Mouse (Mus musculus) heart, embryonic 16.5 days (tissue): ENCODE measurements around the gene Ooep. TPM values are rescaled to one million over a fixed set of nuclear protein-coding genes. Genes with fewer than 3 reads are reported as not detected.
"Not testable (repeated sequence)": the region's sequence is repeated elsewhere in the genome, so short reads cannot be mapped to it uniquely, and the experiment has no call there.

Experiments used
- ATAC-seq: fragments of 200-750 bp; cut with Nextera tagmentation; replicated peaks from 2 replicates; pipeline ENCODE4 v1.8.0; 2017; ENCODE audit warnings: moderate number of reproducible peaks; ENCODE audit not compliant: insufficient read depth, low FRiP score; ENCODE audit errors: extremely low read depth
- H3K27ac ChIP-seq: fragments of 300-500 bp; sonication (generic); 2 replicates; pipeline ENCODE4 v1.5.1; 2014; ENCODE audit warnings: mild to moderate bottlenecking, low read length, control low read depth, moderate library complexity
- H3K27me3 ChIP-seq: fragments of 300-500 bp; sonication (generic); 2 replicates; pipeline ENCODE4 v1.6.1; 2014; ENCODE audit warnings: low read length, mixed read lengths; ENCODE audit not compliant: control insufficient read depth, insufficient read depth
- H3K36me3 ChIP-seq: fragments of 300-500 bp; sonication (generic); 2 replicates; pipeline ENCODE4 v1.6.1; 2014; ENCODE audit not compliant: control insufficient read depth, insufficient read depth
- H3K4me1 ChIP-seq: fragments of 300-500 bp; sonication (generic); 2 replicates; pipeline ENCODE4 v1.6.1; 2014; ENCODE audit warnings: low read length, mixed read lengths; ENCODE audit not compliant: control insufficient read depth, insufficient read depth
- H3K4me2 ChIP-seq: fragments of 300-500 bp; sonication (generic); 2 replicates; pipeline ENCODE4 v1.6.1; 2014; ENCODE audit warnings: low read depth, mild to moderate bottlenecking, control low read depth, low read length
- H3K4me3 ChIP-seq: fragments of 300-500 bp; sonication (generic); 2 replicates; pipeline ENCODE4 v1.5.1; 2014; ENCODE audit warnings: mild to moderate bottlenecking, control low read depth, low read length
- H3K9ac ChIP-seq: fragments of 300-500 bp; sonication (generic); 2 replicates; pipeline ENCODE4 v1.6.1; 2014; ENCODE audit warnings: low read length, control low read depth
- H3K9me3 ChIP-seq: fragments of 300-500 bp; sonication (generic); replicated peaks from 2 replicates; pipeline ENCODE4 v1.6.1; 2016; ENCODE audit warnings: low read length; ENCODE audit not compliant: control insufficient read depth
- WGBS: fragments of 180-500 bp; shearing (Covaris S2); extraction: QIAGEN DNeasy Blood & Tissue Kit; methylation state at CpG from one replicate; pipeline ENCODE4 v1.1.7; 2014; 5-methylcytosine and 5-hydroxymethylcytosine counted together
- polyA plus RNA-seq: library from polyadenylated mRNA; unstranded; fragments of >200 nt; fragmentation: Nextera tagmentation; extraction: Ambion mirVana; gene quantifications from 2 replicates; pipeline ENCODE4 v1.2.1, GENCODE M21; 2015

The Ooep gene
- polyA plus RNA-seq, 1 experiment from 2014 or later, result 0.39 TPM

DNA sequence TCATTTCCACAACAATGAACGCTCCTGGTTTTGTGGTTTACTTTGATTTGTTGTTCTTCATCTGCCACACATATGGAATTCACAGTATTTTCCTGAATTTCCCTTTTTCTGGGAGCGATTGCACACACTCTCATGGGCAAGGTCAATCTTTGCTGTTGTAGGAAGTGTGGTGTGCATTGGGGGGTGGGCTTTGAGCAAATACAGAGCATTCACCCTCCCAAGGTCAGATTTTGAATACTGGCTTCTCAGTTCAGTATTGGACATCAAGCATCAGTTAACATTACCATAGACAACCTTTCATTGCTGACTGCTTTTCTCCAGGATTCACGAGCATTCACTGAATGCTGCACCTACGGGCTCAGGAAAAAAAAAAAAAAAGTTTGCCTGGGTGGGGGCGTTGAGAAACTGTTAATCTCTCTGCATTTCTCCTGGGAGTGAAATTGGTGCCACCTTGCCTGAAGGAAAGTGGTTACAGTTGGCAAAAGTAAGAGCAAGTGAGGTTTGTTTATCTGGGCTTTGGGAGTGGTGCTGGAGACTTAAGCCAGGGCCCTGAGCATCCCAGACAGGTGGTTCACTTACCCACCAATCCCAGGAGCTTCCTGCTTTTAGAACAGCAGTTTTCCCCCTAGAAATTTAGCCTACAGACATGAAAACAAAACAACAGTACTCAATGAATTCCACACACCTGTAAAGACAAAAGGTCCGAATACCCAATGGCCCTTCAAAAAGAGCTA lies 18.6 kb downstream of the Ooep start:
- H3K9me3 ChIP-seq, result no peaks in the 10 kb centered on the region
- no peaks in the 10 kb centered on the region for H3K27me3 ChIP-seq
- H3K9ac ChIP-seq, result no peak overlapping the region
- 69% methylated on average over 6 of the region's 6 CpGs for WGBS
- no peak overlapping the region for H3K4me2 ChIP-seq
- no peaks in the 10 kb centered on the region for H3K36me3 ChIP-seq
- no peak for ATAC-seq
- H3K4me1 ChIP-seq, result no peaks in the 10 kb centered on the region
- no peak overlapping the region for H3K27ac ChIP-seq
- no peak overlapping the region for H3K4me3 ChIP-seq

DNA sequence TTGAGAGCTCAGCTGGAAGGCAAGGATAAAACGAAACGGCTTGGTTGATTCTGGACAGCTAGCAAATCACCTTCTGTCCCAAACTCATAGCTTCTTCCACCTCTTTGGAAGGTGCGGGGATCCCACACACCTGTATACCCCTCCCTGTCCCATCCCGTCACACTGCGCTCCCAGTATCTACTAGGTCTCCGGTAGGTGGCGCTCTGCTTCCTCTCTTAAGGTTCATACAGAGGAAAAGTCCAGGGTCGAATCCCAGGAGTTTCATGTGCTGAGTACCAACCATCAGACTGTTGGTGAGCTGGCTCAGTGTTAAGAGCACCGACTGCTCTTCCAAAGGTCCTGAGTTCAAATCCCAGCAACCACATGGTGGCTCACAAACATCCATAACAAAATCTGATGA lies 20.5 kb downstream of the Ooep start:
- H3K4me2 ChIP-seq, result no peak overlapping the region
- no peak overlapping the region for H3K27ac ChIP-seq
- no peaks in the 10 kb centered on the region for H3K36me3 ChIP-seq
- no peak for ATAC-seq
- H3K27me3 ChIP-seq, result no peaks in the 10 kb centered on the region
- no peak overlapping the region for H3K4me3 ChIP-seq
- no peaks in the 10 kb centered on the region for H3K4me1 ChIP-seq
- 13% methylated on average over 9 of the region's 9 CpGs for WGBS
- H3K9me3 ChIP-seq, result no peaks in the 10 kb centered on the region
- no peak overlapping the region for H3K9ac ChIP-seq

DNA sequence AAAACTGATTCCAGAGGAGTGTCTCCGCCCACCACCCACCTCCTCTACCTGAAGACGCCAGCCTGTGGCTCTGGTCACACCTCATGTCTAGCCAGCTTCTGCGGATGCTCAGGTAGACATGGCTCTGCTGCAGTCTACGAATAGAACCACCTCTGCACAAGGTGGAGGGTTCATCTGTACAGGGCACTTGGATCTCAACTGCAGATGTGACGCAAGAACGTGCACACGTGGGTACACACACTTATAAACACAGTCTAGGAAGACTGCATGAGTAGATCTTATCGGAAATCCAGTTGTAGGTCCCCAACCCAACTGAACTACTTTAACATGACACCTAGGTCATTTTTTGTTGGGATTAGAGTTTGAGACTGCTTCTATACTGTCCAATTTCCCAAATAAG lies 22.9 kb downstream of the Ooep start, which contains the start of gene Gsta2:
Gsta2 (minus strand) TSS at position 178 of the 400 bp plus-strand sequence.
- H3K4me3 ChIP-seq, result no peak within 1 kb of the TSS
- H3K4me1 ChIP-seq, result no peaks in the 10 kb centered on the region
- WGBS, result 89% methylated on average over 8 of the region's 8 CpGs
- no peak within 1 kb of the TSS for H3K4me2 ChIP-seq
- H3K36me3 ChIP-seq, result no peaks in the 10 kb centered on the region
- ATAC-seq, result no peak
- H3K27me3 ChIP-seq, result no peaks in the 10 kb centered on the region
- H3K9ac ChIP-seq, result no peak within 1 kb of the TSS
- H3K9me3 ChIP-seq, result no peaks in the 10 kb centered on the region
- H3K27ac ChIP-seq, result no peak within 1 kb of the TSS

DNA sequence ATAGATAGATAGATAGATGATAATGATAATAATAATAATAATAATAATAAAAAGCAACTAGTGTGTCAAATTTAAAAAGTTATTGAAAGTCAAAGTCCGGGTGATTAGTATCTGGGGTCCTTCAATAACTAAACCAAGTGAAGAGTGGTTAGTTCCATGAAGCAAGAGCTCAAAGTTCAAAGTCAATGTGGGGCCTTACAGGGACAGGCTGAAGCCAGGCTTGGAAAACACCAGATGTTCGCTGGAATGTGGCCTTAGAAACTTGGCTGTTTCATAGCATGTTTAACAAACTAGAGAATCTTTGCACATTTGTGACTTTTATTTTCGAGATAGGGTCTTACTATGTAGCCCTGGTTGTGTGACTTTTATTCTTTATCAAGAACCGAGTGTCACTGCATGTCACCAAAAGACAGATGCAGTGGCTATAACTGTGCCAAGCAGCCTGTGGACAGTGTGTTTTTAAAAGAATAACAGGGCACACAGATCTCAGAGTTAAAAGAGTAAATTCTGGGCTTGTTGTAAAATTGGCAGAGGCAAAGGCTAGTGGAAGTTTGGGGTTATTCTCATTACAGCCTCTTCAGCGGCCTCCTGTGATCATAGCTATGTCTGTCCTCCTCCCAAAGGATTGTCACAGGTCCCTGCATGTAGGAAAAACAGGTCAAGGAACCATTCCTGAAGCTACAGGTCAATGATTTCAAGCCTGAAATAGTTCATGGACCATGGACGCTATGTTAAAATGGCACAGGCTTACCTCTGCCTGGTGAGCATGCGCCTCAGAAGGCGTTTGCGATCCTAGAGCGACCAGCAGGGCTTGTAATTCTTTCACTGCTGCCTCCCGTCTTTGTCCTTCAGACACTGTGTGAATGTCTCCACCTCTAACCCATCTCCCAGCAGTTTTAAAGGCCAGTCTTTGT lies 23.6 kb downstream of the Ooep start:
- no peak overlapping the region for H3K4me3 ChIP-seq
- H3K9ac ChIP-seq, result no peak overlapping the region
- no peaks in the 10 kb centered on the region for H3K4me1 ChIP-seq
- H3K27ac ChIP-seq, result no peak overlapping the region
- ATAC-seq, result no peak
- no peaks in the 10 kb centered on the region for H3K27me3 ChIP-seq
- no peak overlapping the region for H3K4me2 ChIP-seq
- H3K36me3 ChIP-seq, result no peaks in the 10 kb centered on the region
- H3K9me3 ChIP-seq, result no peaks in the 10 kb centered on the region
- WGBS, result 77% methylated on average over 11 of the region's 11 CpGs

DNA sequence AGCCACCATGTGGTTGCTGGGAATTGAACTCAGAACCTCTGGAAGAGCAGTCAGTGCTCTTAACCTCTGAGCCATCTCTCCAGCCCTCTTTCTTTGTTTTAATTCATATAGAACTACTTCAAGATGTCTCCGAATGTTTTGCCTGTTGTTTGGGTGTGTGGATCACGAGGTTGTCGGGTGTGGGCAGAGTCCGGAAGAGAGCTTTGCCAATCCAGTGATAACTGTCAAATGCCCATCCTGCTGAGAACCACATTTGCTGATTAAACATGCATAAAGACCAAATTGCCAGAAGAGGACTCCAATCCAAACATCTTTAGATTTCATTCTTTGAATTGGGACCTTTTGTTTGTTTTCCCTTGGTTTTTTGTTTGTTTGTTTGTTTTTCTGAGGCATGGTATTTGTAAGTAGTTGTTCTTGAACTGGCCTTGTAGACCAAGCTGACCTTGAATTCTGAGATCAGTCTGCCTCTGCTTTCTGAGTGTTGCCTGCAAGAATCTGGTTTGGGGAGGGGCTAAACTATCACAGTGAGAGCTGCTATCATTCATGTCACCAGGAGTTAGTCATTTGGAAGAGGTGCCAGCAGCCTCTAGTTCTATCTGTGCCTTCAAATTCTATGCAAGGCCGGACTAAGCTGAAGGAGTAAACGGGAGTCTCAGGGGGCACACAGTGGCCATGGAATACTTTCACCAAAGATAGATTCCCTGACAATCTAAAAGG lies 26.9 kb downstream of the Ooep start:
- H3K4me3 ChIP-seq, result no peak overlapping the region
- no peaks in the 10 kb centered on the region for H3K4me1 ChIP-seq
- no peak overlapping the region for H3K27ac ChIP-seq
- H3K27me3 ChIP-seq, result no peaks in the 10 kb centered on the region
- H3K9ac ChIP-seq, result no peak overlapping the region
- no peaks in the 10 kb centered on the region for H3K36me3 ChIP-seq
- no peak for ATAC-seq
- 62% methylated on average over 6 of the region's 6 CpGs for WGBS
- H3K4me2 ChIP-seq, result no peak overlapping the region
- H3K9me3 ChIP-seq, result no peaks in the 10 kb centered on the region

DNA sequence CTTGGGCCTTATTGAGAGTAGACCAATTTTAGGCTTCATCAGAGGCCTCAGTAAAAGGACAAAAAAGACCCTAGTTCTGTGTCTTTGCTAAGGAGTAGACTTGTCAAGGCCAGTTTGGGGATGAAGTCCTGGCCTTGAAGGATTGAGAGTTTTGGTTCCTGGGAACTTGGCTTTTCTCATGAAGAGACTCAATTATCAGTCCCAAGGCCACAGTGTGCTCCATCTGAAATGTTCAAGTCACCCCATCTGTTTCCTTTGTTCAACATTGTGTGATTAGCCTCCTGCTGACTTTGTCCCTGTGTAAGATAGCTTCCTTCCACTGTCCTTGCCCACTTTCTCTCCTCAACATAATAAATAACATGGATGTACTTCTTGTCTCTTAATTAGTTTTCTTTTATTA lies 28.5 kb downstream of the Ooep start:
- not testable (repeated sequence) for ATAC-seq, H3K4me3 ChIP-seq

DNA sequence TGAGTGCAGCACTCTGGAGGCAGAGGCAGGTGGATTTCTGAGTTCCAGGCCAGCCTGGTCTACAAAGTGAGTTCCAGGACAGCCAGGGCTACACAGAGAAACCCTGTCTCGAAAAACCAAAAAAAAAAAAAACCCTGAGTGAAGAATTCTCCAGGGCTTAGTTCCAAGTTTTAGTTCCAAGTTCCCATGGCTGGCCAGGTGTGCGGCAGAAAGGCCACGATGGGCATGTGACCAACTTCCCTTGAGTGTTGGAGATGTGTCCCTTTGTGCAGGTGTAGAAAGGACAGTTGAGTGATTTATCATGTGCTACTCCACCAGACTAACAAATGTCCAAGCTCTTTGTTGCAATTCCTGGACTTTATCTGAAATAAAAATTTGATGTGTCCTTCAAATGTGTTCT lies 29.4 kb downstream of the Ooep start:
- H3K27ac ChIP-seq, H3K9me3 ChIP-seq, H3K9ac ChIP-seq, H3K36me3 ChIP-seq, H3K4me3 ChIP-seq, H3K4me2 ChIP-seq, H3K4me1 ChIP-seq, ATAC-seq, H3K27me3 ChIP-seq: not testable (repeated sequence)
- 79% methylated on average over 3 of the region's 3 CpGs for WGBS

More for the DNA sequence above, 28.5 kb downstream of the Ooep start:
- H3K27me3 ChIP-seq, H3K9ac ChIP-seq, H3K4me1 ChIP-seq, H3K9me3 ChIP-seq, H3K4me2 ChIP-seq, H3K27ac ChIP-seq, H3K36me3 ChIP-seq: not testable (repeated sequence)

DNA sequence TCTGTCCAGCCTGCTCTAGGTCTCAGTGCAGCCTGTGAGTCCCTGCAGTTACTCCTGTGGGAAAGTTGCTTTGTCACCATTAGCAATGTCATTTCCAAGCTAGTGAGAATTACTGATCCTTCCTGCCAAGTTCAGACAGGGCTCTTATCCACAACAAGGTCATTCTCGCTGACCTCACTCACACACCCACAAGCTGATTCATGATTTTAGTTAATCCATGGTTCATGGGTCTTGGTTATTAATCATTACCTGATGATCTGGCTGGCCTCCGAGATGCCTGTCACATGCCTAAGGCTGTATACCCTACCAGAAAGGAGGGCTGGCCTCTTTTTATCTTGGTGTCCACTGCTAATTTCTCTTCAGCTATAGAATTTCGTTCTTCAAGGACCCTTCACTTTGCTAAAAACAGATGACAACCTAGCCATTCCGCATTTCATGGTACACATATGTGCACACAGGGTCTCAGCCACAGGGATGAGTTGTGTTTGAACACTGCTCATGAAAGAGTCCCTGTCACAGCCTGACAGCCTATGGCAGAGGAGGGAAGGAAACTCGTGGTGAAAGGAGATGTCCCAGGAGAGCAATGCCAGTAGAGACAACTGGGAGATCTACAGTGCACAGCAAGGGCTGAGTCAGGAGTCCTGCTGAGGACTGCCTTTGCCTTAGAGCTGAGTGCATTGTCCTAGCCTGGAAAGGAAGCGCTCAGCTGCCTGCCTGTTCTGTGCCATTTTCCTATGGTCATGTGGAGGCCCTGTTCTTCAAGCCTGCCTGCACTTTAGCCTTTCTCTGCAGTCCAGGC lies 30.1 kb downstream of the Ooep start:
- not testable (repeated sequence) for H3K9me3 ChIP-seq, H3K27ac ChIP-seq, H3K9ac ChIP-seq, H3K36me3 ChIP-seq, H3K27me3 ChIP-seq, H3K4me2 ChIP-seq, H3K4me3 ChIP-seq, H3K4me1 ChIP-seq, ATAC-seq
- 59% methylated on average over 6 of the region's 6 CpGs for WGBS
